Mouse (Mus musculus): ENCODE measurements around the gene Med16.
"Not testable (repeated sequence)": the region's sequence is repeated elsewhere in the genome, so short reads cannot be mapped to it uniquely, and the experiment has no call there.

The Med16 gene

GRCm38 (mm10) chr10:79884938-79885337 is 23.8 kb downstream of the Med16 start:
- ATAC-seq (ENCODE audit: low TSS enrichment) = not testable (repeated sequence)

GRCm38 (mm10) chr10:79884446-79884845 is 24.3 kb downstream of the Med16 start:
- ATAC-seq (ENCODE audit: low TSS enrichment) = no peak

- peak; percentile 85 for ATAC-seq (ENCODE audit: low TSS enrichment)
Observed at GRCm38 (mm10) chr10:79883297-79884084, 25.2 kb downstream of the Med16 start.

GRCm38 (mm10) chr10:79881981-79882380 is 26.7 kb downstream of the Med16 start:
- no peak for ATAC-seq (ENCODE audit: low TSS enrichment)

GRCm38 (mm10) chr10:79880721-79881120 is 28.0 kb downstream of the Med16 start:
- ATAC-seq (ENCODE audit: low TSS enrichment) = no peak

DNA sequence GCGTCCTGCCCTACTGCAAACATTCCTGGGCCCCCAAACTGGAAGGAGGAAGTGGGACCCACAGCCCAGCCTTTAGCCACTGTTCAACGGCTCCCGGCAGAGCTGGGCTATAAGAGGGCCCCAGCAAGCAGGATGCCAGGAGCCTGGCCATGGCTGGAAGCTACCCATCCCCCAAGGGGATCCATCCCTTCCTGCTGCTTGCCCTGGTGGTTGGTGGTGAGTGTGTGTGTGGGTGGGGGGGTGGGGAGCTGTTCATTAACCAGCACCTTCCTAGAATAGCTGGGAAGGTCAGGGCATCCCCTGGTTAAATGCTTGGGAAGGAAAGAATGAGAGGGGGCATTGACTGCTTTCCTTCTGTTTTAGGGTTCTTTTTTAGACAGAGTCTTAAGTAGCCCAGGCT is 29.2 kb downstream of the Med16 start:
- no peak for ATAC-seq (ENCODE audit: low TSS enrichment)

- no peak for ATAC-seq (ENCODE audit: low TSS enrichment)
Observed at GRCm38 (mm10) chr10:79877757-79878156, 31.0 kb downstream of the Med16 start.

GRCm38 (mm10) chr10:79877174-79877573 is 31.5 kb downstream of the Med16 start:
- ATAC-seq (ENCODE audit: low TSS enrichment) = no peak

DNA sequence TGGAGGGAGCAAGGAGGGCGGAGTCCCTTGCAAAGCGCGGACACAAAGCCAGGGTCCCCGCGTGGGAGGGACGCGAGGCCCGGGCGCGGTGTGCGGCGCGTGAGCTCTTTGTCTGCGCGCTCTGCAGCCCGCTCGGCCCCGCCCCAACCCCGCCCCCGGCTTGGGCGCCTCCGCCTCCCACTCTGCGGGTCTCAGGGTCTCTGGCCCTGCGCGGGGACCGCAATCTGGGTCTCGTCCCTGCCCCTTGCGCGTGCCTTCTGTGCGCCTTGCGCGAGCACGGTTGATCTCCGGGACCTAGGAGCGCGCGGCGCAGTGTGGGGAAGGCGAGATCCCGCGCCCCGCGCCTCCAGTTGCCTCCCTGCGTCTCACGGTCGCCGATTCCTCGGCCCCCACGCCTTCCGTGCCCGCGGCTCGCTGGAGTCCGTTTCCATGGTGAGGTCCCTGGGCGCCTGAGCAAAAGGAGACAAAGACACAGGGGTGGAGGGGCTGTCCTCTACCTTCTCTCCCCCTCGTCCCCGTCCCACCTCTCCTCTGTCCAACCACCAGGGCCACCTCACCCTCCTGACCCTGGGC is 34.3 kb downstream of the Med16 start, which contains the start of the genes Prtn3 and Plppr3:
TSS of gene Prtn3 (plus strand) at position 187 of the 573 bp plus-strand sequence.
TSS of gene Plppr3 (minus strand) at position 345 of the 573 bp plus-strand sequence.
- ATAC-seq (ENCODE audit: low TSS enrichment) = peak; percentile 14; the same call in 1 of the 2 replicates

DNA sequence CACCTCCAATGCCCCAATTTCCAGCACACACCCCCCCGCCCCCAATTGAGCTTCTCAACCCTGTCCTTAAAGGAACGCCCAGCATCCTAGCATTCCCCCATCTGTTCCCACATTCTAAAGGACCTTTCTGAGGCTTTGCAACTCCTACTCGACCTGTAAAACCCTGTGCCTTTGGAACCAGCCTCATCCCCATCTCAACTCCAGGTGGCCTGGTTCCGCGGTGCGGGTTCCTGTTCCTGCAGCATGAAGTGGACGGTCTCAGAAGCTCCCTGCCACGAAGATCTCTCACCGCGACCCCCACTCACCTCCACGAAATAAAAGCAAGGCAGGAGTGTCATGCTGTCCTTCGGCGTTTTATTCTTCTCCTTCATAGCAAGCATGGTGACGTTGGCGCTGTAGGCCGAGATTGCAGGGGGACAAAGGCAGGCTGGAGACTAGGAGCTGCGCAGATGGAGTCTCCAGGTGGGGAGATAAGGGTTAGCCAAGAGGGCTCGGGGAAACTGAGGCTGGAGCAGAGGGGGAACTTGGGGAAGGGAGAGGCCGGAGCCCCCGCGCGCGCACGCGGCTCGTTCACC is 34.9 kb downstream of the Med16 start:
- ATAC-seq (ENCODE audit: low TSS enrichment) = no peak

GRCm38 (mm10) chr10:79873313-79873712 is 35.4 kb downstream of the Med16 start:
- ATAC-seq (ENCODE audit: low TSS enrichment) = no peak

- ATAC-seq (ENCODE audit: low TSS enrichment) = no peak
Observed at GRCm38 (mm10) chr10:79872862-79873261, 35.9 kb downstream of the Med16 start.

GRCm38 (mm10) chr10:79871845-79872244 is 36.9 kb downstream of the Med16 start:
- ATAC-seq (ENCODE audit: low TSS enrichment) = peak; percentile 41; the same call in 1 of the 2 replicates

DNA sequence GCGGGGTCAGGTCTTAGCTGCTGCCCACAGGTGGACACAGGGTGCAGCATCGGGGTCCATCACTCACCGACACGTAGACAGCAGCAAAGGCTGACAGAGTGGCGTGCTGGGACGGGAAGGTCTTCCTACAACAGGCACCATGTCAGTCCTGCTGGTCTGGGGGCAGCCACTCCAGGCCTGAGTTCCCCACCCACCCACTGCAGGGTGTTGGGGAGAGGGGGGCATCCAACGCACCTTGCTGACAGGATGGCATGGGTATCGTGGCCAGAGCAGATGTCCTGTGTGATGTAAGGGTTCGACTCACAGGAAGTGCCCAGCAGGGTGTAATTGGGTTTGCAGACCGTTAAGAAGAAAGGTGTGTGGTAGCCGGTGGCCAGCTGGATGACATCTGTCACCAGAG is 42.1 kb downstream of the Med16 start:
- ATAC-seq (ENCODE audit: low TSS enrichment) = no peak

GRCm38 (mm10) chr10:79865801-79866295 is 42.9 kb downstream of the Med16 start:
- ATAC-seq (ENCODE audit: low TSS enrichment) = no peak

- ATAC-seq (ENCODE audit: low TSS enrichment) = no peak
Observed at GRCm38 (mm10) chr10:79865189-79865601, 43.5 kb downstream of the Med16 start.

GRCm38 (mm10) chr10:79864351-79865188 is 44.2 kb downstream of the Med16 start:
- peak; percentile 66; the same call in 1 of the 2 replicates for ATAC-seq (ENCODE audit: low TSS enrichment)

DNA sequence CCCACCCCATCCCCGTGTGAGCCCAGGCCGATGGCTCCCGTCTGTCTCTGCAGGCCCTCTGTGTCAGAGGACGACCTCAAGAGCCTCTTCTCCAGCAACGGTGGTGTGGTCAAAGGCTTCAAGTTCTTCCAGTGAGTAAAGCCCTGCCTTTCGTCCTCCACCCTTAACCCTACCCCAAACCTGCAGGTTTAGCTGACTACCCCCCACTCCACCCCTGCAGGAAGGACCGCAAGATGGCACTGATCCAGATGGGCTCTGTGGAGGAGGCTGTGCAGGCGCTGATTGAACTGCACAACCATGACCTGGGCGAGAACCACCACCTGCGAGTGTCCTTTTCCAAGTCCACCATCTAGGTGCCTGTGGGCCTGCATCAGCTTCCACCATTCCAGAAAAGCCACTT is 45.8 kb downstream of the Med16 start:
- no peak for ATAC-seq (ENCODE audit: low TSS enrichment)

DNA sequence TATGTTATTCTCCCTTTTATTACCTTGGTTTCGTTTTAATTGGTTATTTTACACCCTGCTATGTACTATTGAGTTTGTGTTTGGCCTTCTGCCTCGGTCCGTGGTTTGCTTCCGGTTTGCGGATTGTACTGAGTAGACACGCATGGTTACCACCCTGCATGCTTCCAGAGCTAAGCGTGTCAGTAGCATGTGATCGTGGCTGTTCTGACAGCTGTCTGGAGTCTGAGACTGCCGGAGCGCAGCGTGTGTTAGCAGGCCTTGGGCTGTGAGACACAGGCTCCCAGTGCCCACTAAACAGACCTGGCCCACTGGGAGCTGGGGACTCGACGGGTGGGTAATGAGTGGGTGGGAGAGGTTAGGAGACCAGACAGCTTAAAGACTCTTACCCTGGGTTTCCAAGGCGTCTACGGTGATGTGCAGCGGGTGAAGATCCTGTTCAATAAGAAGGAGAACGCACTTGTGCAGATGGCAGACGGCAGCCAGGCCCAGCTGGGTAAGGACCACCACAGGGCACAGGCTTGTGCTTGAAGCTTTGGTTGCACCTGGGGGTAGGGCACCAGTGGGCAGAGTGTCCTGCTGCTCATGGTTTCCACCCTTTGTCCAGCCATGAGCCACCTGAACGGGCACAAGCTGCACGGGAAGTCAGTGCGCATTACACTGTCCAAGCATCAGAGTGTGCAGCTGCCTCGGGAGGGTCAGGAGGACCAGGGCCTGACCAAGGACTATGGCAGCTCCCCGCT is 46.5 kb downstream of the Med16 start:
- ATAC-seq (ENCODE audit: low TSS enrichment) = no peak

- no peak for ATAC-seq (ENCODE audit: low TSS enrichment)
Observed at GRCm38 (mm10) chr10:79861230-79862048, 47.3 kb downstream of the Med16 start.

All from frontal cortex, adult (tissue).